Mouse (Mus musculus): ENCODE data around the gene Abca14.

Abca14 gene

DNA sequence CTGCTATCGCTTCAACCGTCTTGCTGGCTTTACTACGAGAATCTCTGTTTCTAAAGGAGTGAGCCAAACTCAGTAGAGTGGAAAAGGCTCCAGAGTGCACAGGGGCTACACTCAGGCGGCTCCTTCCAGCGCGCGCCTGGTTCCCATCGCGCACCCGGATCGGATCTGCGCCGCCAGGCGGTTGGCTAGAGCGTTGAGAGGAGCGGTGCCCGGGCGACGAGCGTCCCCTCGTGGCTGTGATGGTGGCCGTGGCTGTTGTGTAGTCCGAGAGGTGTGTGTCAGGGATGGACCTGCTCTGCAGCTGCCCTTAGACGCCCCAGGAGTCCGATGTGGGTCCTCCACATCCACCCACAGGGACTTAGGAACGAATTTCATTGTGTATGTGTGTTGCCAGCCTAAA lies at the start of gene Abca14:
Gene Abca14, plus strand, starts transcription at position 173 of the 400 bp plus-strand sequence.
- peak; percentile 18 for DNase-seq (ENCODE audit: low read depth)

DNA sequence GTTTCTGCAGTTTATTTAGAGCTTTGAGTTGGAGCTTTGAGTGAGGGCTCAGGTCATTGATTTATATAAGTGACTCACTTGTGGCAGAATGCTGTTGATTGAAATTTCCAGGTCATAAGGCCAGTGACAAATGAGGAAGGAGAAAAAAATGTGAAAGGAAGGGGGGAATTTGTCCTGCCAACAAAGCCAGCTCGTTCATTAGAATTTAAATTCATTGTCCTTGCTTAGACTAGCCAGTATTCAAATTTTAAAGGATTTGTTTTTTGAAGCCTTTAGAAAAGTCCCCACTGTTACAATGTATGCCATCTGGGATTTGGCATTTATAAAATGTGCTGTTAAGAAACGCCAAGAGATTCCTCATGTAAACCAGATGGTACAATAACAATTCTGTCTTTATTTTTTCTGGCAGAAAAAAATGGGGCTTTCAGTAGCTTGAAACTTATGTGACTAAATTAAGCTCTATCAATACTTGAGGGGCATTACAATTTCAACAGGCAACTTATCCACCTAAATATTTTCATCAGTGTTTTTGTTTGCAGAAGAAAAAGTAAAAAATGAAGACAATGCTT lies 46.8 kb upstream of the Abca14 start:
- DNase-seq (ENCODE audit: low read depth), result no peak

DNA sequence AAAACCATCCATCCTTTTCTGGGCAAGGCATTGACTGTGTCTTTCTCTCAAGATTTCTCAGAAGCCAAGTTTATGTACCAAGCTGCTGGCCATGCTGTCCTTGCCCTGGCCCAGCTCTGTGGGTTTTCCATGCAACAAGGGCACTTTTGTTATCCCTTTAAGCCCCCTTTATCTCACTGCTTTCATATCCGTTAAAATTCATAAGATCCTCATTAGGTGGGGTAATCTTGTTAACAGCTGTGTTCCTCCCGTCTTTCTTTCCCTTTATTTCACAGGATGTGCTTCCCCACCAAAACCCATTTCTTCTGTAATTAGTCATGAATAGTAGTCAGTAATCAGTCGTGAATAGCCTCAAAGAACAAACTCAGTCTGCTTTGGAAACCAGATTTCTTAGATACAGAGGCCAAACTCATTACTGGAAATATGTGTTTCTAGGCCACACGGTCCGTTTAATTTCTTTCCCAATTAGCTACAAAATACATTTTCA lies 46.1 kb upstream of the Abca14 start:
- DNase-seq (ENCODE audit: low read depth), result no peak

DNA sequence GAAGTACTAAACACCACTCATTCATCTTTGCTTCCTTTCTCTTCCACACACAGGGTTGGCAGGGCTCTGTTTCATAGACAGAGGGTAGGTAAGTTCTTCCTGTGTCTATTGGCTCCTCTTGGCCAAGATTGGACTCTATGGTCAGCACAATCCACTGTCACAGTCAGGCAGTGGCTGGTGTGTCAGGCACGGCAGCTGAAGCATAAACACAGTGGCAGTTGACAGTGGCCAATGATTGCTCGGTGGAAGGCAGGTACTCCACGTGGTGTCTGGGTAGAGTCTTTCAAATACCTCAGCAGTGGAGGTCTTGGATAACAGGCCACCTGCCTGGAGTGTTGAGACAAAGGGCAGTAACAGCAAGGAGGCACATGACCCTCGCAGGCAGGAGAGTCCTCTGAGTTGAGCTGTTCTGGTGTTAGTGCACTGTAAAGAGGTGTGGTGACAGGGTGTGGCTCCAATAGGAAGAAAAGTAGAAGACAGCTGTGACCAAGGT lies 45.6 kb upstream of the Abca14 start:
- no peak for DNase-seq (ENCODE audit: low read depth)

DNA sequence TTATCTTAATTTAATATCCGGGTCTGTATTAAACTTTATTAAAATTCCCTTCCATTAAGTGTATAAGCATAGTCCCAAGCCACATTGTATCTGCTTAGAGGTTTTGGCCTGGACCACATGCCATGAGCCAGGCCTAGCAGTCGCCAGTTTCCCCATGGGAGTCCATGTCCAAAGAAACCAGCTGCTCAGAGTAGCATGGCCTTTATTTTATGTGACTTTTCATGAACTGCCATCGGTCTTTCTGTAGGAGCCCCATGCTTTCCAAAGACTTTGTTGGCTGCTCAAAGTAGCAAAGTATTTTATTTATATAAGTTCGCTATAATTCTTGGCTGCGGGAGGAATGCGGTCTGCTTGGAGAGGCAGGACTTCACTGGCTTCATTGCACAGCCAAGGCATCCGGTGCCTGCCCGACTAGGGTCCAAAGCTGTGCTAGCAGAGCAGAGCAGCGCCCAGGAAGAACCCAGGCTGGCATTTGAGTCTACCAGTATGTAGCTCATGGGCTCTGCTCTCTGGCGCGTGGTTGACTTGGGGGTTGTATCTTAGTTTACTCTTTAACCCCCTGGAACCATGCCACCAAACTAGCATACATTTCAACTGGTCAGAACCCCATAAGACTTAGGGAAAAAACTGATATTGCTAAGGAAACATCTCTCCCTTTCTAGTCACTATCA lies 40.0 kb upstream of the Abca14 start:
- DNase-seq (ENCODE audit: low read depth), result no peak

DNA sequence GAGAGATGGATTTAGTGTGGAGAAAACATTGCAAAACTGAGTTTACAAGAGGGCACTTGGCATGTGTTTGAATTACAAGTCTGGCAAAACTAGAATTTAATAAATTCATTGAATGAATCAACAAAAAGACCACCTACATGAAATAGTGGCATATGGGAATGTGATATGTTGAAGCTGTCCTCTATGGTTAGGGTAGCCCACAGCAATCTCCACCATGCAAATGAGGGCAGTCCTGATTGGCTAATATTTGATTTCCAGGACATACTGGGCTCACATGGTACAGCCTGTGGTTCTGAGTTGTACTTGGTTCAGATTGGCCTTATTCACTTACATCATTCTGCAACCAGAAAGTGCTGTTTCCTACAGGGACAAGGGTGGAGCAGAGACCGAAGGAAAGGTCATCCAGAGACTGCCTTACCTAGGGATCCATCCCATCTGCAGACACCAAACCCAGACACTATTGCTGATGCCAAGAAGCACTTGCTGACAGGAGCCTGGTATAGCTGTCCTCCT lies 31.5 kb upstream of the Abca14 start:
- DNase-seq (ENCODE audit: low read depth), result no peak

DNA sequence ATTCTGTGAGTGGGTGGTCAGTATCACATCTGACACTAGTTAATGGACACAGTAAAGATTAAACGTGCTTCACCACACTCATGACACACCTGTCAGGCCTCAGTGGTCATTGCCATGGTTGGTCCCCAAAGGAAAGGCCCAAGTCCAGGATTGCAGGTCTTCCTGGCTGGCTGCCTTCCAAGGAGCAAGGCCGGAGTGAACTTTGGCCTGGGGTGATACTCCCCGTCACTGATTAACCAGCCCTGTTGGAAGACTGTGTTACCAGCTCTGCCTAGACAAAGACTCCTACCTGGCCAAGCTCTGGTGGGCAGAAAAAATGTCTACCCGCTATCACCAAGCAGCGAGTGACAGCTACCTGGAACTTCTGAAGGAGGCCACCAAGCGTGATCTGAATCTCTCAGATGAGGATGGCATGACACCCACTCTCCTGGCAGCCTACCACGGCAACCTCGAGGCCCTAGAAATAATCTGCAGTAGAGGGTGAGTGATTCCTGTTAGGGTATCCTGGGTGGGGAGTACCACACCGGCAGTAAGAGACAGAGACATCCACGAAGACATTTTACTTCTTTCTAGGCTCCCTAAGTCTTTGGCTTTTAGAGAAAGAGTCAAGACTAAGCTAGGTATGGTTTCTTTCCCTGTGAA lies 30.0 kb upstream of the Abca14 start, which contains the start of gene Anks4b:
Gene Anks4b, plus strand, starts transcription at position 256 of the 642 bp plus-strand sequence.
- DNase-seq (ENCODE audit: low read depth), result no peak

DNA sequence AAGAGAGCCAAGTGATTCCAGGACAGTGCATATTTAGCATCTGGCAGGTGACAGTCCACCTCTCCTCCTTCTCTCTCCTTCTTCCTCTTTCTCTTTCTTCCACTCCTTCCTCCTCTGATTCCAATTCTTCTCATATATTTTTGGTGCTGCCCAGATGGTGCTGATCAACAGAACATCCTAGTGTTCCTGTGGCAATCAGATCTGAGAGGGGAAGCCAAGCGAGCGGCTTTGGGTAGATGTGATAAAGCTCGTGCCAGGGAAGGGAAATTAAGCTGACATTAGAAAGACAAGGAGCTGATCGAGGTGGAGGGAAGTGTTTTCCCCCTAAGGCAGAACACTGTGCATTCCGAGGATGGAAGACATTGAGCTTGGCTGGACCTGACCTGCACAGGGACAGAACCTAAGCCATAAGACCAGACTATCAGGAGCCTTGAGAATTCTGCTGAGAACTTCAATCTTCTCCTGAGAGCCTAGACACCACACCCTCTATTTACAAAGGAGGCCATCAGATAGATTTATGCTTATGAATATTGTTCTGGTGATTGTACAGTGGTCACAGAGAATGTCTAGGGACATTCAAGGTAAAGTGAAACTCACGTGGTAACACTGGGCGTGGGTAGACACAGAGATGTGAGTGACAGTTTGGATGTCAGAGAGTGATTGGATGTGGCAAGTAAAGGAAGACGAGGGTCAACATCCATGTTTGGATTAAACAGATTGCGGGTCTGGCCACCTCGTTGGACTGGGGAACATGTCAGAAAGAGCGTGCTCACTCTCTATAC lies 28.8 kb upstream of the Abca14 start:
- DNase-seq (ENCODE audit: low read depth), result no peak

DNA sequence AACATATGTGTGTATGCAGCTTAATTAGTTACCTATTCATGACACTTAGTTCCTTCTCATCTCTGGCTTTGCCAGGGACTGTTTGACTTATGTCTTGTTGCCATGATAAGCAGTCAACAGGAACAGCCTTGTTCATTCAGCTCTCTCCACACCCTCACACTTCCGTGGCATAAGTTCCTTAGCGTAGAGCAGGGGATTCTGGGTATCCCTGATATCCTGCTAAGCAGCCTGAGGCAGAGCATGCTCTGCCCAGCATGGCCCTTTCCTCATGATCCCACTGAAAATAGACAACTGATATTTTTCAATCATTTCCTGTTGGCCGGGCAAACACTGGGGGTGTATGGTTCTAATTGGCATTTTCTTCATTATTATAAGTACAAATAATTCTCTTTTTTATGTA lies 26.1 kb upstream of the Abca14 start:
- no peak for DNase-seq (ENCODE audit: low read depth)

DNA sequence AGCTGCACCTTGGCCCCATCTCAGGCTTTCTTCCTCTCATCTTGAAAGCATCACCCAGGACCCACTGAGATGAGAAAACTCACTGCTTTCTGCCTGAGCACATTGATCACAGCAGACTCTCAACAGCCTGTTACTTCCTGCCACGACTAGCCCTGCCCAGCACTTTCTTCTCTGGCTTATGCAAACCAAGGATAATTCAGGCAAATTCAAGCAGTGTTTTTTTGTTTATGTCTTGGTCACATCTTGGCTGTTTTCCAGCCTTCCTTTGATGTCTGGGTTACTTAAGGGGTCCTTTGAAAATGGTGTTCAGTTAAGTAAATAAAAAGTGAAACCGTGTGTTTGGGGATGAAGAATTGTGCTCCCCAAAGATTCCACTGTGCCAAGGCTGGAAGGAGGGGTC lies 24.8 kb upstream of the Abca14 start:
- no peak for DNase-seq (ENCODE audit: low read depth)

DNA sequence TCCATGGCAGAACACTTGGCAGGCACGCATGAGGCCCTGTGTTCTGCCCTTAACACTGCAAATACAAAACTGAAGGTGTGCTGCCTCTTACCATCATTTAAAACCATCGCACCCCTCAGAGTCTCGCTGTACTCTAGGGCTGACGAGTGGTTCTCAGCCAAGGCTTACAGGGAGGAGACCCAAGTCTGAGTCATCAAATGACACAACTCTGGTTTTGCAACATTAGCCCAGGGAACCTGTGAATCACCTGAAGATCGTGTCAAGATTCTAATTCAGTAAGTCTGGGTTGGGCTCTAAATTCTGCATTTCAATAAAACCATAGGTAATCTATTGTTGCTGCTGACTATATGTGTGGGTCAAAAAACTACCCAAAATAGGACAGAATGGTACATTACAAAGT lies 23.2 kb upstream of the Abca14 start:
- DNase-seq (ENCODE audit: low read depth), result no peak

DNA sequence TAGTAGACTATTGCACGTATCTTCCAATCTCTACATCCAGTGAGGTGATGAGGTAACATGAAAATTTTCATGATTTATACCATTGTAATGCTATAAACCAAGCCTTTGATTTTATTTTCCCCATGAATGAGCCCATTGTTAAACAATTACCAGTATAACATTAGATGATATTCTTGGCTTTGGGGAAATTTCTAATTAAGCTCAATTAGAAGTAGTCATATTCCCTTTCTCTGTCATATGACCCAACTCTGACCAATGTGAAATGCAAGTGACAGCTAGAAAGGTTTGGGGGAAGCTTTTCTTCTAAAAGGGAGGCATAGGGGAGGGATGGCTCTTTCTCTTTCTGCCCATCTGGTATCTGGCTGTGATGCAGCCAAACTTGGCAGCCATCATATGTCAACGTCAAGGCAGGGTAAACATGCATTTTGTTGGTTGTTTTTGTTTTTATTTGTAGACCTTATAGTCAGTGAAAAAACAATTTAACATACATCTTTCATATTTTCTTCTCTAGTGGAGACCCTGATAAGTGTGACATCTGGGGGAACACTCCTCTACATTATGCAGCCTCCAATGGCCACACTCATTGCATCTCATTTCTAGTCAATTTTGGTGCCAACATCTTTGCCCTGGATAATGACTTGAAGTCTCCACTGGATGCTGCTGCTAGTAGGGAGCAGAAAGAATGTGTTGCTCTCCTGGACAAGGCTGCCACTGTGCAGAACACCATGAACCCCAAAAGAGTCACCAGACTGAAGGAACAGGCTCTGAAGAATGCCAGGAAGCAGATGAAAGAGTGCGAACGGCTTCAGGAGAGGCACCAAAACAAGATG lies 22.1 kb upstream of the Abca14 start:
- DNase-seq (ENCODE audit: low read depth), result no peak

DNA sequence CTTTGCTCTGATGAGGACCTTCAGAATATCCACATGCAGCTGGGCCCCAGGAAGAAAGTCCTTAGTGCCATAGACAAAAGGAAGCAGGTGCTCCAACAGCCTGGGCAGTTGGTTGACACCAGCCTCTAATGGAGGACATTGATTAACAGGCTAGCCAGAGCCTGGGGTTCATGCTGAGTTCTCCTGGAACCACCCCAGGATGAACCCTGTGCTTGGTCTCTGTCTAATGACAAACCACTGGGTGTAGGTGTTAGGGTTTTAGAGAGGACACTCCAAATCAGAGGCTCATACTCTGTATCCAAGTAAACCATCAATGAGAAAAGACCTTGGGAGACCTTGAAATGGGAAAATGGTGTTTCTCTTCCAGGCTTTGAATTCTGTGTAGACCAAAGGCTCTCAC lies 20.9 kb upstream of the Abca14 start:
- no peak for DNase-seq (ENCODE audit: low read depth)

DNA sequence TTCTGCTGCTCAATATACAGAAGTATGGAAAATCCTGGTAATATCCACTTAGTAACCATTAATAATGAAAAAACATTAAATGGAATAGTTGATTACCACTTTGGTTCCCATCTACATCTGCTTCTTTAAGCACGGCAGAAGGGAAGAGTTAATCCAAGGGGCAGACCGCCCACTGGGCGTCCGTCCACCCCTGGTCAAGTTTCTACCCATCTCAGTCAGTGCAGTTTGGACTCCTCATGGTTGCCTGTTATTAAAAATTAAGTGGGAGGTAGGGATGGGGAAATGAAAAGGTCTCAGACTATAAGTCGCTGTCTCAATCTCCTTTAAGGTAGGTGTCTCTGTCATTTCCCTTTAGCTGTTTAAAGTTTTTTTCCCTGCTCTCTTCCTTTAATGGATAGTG lies 14.8 kb upstream of the Abca14 start:
- no peak for DNase-seq (ENCODE audit: low read depth)

DNA sequence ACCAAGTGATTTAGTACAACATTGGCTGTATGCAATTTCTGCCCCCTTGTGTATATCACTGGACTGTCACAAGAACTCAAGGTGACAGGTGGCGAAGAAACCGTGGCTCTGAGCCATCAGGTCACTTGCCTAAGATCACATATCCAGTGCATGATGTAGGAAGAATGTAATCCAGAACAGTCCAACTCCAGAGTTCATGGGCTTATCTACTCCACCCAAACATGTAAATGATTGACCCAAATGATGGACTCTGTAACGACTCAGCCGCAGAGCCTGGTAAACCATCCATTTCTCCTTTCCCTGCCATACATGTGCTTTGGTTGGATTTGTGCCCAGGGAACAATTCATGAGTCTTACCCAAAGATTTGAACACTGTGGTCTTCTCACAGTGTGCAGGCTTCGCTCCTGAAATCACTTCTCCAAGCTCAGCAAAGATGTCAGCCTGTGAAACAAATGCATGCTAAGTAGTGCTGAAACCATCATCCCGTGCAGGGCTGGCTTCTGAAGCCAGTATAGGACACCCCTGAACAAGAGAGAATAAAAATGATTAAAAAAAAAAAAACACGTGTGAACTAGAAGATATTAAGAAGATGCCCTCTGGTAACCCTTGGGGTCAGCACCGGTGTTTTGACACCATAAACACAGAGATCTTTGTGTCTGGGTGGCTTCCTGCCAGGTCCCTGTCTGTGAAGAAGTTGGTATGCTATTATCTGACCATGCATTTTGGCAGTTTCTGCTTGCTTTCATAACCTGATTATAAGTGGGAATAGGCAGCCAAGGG lies 14.2 kb upstream of the Abca14 start:
- DNase-seq (ENCODE audit: low read depth), result no peak

DNA sequence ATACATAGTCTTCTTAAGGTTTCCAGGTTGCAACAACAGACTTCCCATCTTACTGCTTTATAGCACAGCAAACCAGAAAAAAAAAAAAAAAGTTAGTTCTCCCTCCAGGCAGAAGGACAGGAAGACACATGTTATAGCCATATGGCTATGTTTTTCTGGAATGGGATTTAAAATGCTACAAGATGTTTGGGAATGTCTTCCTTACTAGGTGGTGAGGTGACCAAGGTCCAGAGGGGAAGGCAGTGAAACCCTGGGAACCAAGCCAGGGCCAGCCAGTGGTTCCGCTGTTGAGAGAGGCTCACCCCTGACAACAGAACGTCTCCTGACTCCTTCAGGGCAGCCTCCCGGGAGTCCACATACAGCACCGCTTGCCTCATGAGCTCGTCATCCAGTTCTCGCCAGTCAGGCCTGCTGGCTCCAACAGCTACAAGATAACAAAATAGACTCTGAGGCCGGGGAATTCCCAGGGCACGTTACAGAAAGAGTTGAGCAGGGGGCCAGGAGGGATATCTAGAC lies 13.6 kb upstream of the Abca14 start:
- no peak for DNase-seq (ENCODE audit: low read depth)

DNA sequence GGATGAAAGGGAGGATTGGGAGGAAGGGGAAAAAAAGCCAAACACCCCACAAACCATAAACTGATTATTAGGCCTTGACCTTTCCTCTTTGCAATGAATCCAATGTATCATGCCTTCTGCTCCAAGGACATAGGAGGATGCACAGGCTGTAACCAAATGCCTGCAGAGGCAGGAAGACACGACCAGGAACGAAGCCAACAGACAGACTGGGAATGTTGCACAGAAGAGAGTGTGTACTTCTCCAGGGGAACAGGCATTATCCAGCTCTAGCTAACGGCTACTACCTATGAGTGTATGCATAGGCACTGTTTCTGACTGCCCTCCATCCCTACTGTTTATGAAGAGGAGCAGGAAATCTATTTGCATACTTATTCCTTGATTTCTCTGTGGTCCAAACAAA lies 11.6 kb upstream of the Abca14 start:
- no peak for DNase-seq (ENCODE audit: low read depth)

DNA sequence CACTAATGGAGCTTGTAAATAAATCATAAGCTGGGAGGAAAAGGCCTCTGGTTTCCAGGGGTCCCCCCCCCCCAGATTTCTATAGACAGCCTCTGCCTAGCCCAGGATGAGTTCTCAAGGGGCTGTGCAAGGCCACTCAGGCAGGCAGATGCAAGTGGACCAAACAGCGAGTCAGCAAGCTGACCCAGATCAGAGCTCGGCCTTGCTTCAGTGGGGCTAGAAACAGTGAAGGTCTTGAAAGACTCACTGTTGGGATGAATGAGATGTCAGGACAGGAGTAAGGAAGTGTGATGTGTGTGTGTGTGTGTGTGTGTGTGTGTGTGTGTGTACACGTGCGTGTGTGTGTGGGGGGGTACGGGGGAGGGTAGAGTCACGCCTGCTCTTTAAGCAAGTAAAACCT lies 10.9 kb upstream of the Abca14 start:
- no peak for DNase-seq (ENCODE audit: low read depth)

DNA sequence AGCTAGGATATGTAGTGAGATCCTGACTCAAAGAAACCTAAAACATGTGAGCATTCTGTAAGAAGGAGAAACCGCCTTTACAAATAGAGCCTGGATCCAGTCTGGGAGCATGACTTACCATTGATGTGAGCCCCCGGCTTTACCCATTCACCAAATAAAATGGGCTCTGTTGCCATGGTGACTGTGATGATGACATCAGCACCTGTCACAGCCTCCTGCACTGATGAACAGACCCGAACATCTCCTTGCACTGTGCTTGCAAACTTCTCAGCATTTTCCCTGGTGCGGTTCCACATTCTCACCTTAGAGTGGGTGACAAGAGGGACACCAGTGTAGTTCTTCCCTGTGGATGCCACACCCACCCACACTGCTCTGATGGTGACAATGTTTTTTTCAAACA lies 8.6 kb upstream of the Abca14 start:
- DNase-seq (ENCODE audit: low read depth), result no peak

DNA sequence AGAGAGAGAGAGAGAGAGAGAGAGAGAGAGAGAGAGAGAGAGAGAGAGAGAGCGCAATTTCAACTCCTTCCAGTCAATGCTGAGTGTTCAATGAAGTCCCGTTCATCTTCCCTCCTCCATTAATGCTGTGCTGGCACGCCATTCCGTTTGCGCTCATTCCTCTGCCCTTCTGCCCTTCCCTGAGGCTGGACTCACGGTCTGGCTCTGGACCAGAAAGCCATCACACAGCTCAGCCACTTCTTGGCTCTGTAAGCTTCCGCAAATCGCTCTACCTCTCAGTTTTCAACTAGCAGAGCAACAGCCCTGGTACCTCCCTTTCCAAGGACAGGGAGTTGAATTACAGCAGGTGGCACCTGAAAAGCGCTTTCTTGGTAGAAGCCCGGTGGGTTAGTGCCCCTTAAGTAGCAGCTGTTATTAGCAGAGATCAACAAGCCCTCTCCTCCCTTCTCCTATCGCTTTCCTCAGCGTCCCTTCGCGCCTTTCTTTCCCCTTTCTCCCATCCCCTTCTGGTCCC lies 2.5 kb upstream of the Abca14 start:
- DNase-seq (ENCODE audit: low read depth), result no peak

Measured in c-Kit-positive CD71-negative TER-119-negative erythroid progenitor cells, embryonic 14.5 days (primary cell).